Mouse (Mus musculus) stomach, embryonic 16.5 days (tissue): ENCODE data around the gene Tprkb. TPM values are rescaled to one million over a fixed set of nuclear protein-coding genes. Genes with fewer than 3 reads are reported as not detected.
"Not testable (repeated sequence)": the region's sequence is repeated elsewhere in the genome, so short reads cannot be mapped to it uniquely, and the experiment has no call there.

Source experiments
- ATAC-seq: fragments of 200-750 bp; cut with Nextera tagmentation; 2 replicates; pipeline ENCODE4 v1.8.0; 2017; ENCODE audit warnings: moderate number of reproducible peaks, moderate TSS enrichment; ENCODE audit not compliant: insufficient read depth, low FRiP score
- H3K27ac ChIP-seq: fragments of 300-500 bp; sonication (generic); 2 replicates; pipeline ENCODE4 v1.5.1; 2014; ENCODE audit warnings: low read length
- H3K27me3 ChIP-seq: fragments of 300-500 bp; sonication (generic); 2 replicates; pipeline ENCODE4 v1.6.1; 2014; ENCODE audit warnings: low read length, control low read depth, mixed read lengths; ENCODE audit not compliant: control insufficient read depth, insufficient read depth
- H3K36me3 ChIP-seq: fragments of 300-500 bp; sonication (generic); 2 replicates; pipeline ENCODE4 v1.6.1; 2014; ENCODE audit warnings: low read length; ENCODE audit not compliant: control insufficient read depth, insufficient read depth
- H3K4me1 ChIP-seq: fragments of 300-500 bp; sonication (generic); 2 replicates; pipeline ENCODE4 v1.6.1; 2014; ENCODE audit warnings: low read length, control low read depth, mixed read lengths; ENCODE audit not compliant: control insufficient read depth, insufficient read depth
- H3K4me2 ChIP-seq: fragments of 300-500 bp; sonication (generic); 2 replicates; pipeline ENCODE4 v1.6.1; 2014; ENCODE audit warnings: low read depth, low read length, mixed read lengths
- H3K4me3 ChIP-seq: fragments of 300-500 bp; sonication (generic); replicated peaks from 2 replicates; pipeline ENCODE4 v1.5.1; 2014; ENCODE audit warnings: mild to moderate bottlenecking, low read length
- H3K9ac ChIP-seq: fragments of 300-500 bp; sonication (generic); 2 replicates; pipeline ENCODE4 v1.6.1; 2014; ENCODE audit warnings: low read length
- H3K9me3 ChIP-seq: fragments of 300-500 bp; sonication (generic); replicated peaks from 2 replicates; pipeline ENCODE4 v1.6.1; 2016; ENCODE audit warnings: low read length, control low read depth; ENCODE audit not compliant: control insufficient read depth
- WGBS: fragments of 180-500 bp; shearing (Covaris S2); extraction: QIAGEN DNeasy Blood & Tissue Kit; methylation state at CpG from one replicate; pipeline ENCODE4 v1.1.7; 2014; 5-methylcytosine and 5-hydroxymethylcytosine counted together
- polyA plus RNA-seq: library from polyadenylated mRNA; unstranded; fragments of >200 nt; fragmentation: Nextera tagmentation; extraction: Ambion mirVana; gene quantifications from 2 replicates; pipeline ENCODE4 v1.2.1, GENCODE M21; 2015

The Tprkb gene
- polyA plus RNA-seq, 1 experiment from 2014 or later, result 30.8 TPM

- 90% methylated on average over 9 of the region's 9 CpGs for WGBS
- not testable (repeated sequence) for H3K9ac ChIP-seq, ATAC-seq, H3K36me3 ChIP-seq, H3K27ac ChIP-seq, H3K4me1 ChIP-seq, H3K4me2 ChIP-seq, H3K4me3 ChIP-seq, H3K27me3 ChIP-seq
- H3K9me3 ChIP-seq, result peaks cover 12% of the 10 kb centered on the region
These were observed 28.4 kb upstream of the Tprkb start for GRCm38 (mm10) chr6:85883246-85883645.

- Histone ChIP-seq H3K9ac (no peak overlapping the region), H3K27me3 (no peaks in the 10 kb centered on the region), H3K4me2 (no peak overlapping the region), H3K9me3 (peaks cover 12% of the 10 kb centered on the region), H3K36me3 (no peaks in the 10 kb centered on the region), H3K4me1 (no peaks in the 10 kb centered on the region), H3K27ac (no peak overlapping the region), H3K4me3 (no peak overlapping the region)
- no peak for ATAC-seq
- 97% methylated on average over 1 of the region's 1 CpGs for WGBS
These were observed 27.4 kb upstream of the Tprkb start for GRCm38 (mm10) chr6:85884311-85884710.

GRCm38 (mm10) chr6:85888961-85889360, 22.7 kb upstream of the Tprkb start:
- Histone ChIP-seq H3K4me3 (no peak overlapping the region), H3K27ac (no peak overlapping the region), H3K4me2 (no peak overlapping the region), H3K27me3 (no peaks in the 10 kb centered on the region), H3K4me1 (no peaks in the 10 kb centered on the region), H3K9me3 (peaks cover 1% of the 10 kb centered on the region), H3K36me3 (no peaks in the 10 kb centered on the region), H3K9ac (no peak overlapping the region)
- 84% methylated on average over 2 of the region's 2 CpGs for whole genome bisulfite sequencing
- ATAC-seq, result no peak

GRCm38 (mm10) chr6:85895061-85895648, 16.5 kb upstream of the Tprkb start:
- 74% methylated on average over 25 of the region's 25 CpGs for WGBS
- not testable (repeated sequence) for H3K27me3 ChIP-seq, H3K4me1 ChIP-seq, ATAC-seq, H3K9ac ChIP-seq, H3K36me3 ChIP-seq, H3K9me3 ChIP-seq, H3K27ac ChIP-seq, H3K4me2 ChIP-seq, H3K4me3 ChIP-seq

GRCm38 (mm10) chr6:85898596-85899475, 12.8 kb upstream of the Tprkb start:
- not testable (repeated sequence) for H3K27me3 ChIP-seq, H3K4me1 ChIP-seq, ATAC-seq, H3K9ac ChIP-seq, H3K4me2 ChIP-seq, H3K36me3 ChIP-seq, H3K4me3 ChIP-seq, H3K9me3 ChIP-seq, H3K27ac ChIP-seq
- 75% methylated on average over 6 of the region's 8 CpGs for WGBS

- H3K9me3 ChIP-seq, result no peaks in the 10 kb centered on the region
- no peak overlapping the region for H3K9ac ChIP-seq
- no peak for ATAC-seq
- H3K4me3 ChIP-seq, result no peak overlapping the region
- H3K36me3 ChIP-seq, result no peaks in the 10 kb centered on the region
- H3K27ac ChIP-seq, result no peak overlapping the region
- WGBS, result 82% methylated on average over 2 of the region's 2 CpGs
- H3K4me2 ChIP-seq, result no peak overlapping the region
- H3K27me3 ChIP-seq, result no peaks in the 10 kb centered on the region
- H3K4me1 ChIP-seq, result no peaks in the 10 kb centered on the region
These were observed 9.4 kb upstream of the Tprkb start for GRCm38 (mm10) chr6:85902303-85902702.

- Histone ChIP-seq H3K4me2 (peak within 1 kb of the TSS; percentile 19; the same call in 1 of the 2 replicates), H3K4me3 (peak within 1 kb of the TSS; percentile 36)
- not testable (repeated sequence) for H3K9ac ChIP-seq, H3K4me1 ChIP-seq, H3K9me3 ChIP-seq, H3K27ac ChIP-seq, H3K27me3 ChIP-seq, H3K36me3 ChIP-seq
- WGBS, result 10% methylated on average over 20 of the region's 20 CpGs
- ATAC-seq, result peak; percentile 62; the same call in 1 of the 2 replicates
These were observed 7.0 kb upstream of the Tprkb start, which contains the start of gene Nat8f4 for GRCm38 (mm10) chr6:85904642-85905061. Gene Nat8f4, minus strand, starts transcription at chr6:85904884.

GRCm38 (mm10) chr6:85906911-85907351, 4.7 kb upstream of the Tprkb start:
- H3K27me3 ChIP-seq, H3K4me3 ChIP-seq, H3K27ac ChIP-seq, H3K4me1 ChIP-seq, H3K9me3 ChIP-seq, H3K36me3 ChIP-seq, H3K9ac ChIP-seq, H3K4me2 ChIP-seq: not testable (repeated sequence)
- ATAC-seq, result peak; percentile 21; the same call in 1 of the 2 replicates
- 69% methylated on average over 2 of the region's 2 CpGs for WGBS

- ATAC-seq, result no peak
- WGBS, result 61% methylated on average over 3 of the region's 3 CpGs
These were observed 3.3 kb upstream of the Tprkb start for GRCm38 (mm10) chr6:85908341-85908740.

More at GRCm38 (mm10) chr6:85908341-85908740, 3.3 kb upstream of the Tprkb start:
- H3K4me2 ChIP-seq, result no peak overlapping the region
- no peaks in the 10 kb centered on the region for H3K4me1 ChIP-seq
- H3K9ac ChIP-seq, result no peak overlapping the region
- H3K27ac ChIP-seq, result no peak overlapping the region
- no peaks in the 10 kb centered on the region for H3K9me3 ChIP-seq
- no peak overlapping the region for H3K4me3 ChIP-seq
- H3K36me3 ChIP-seq, result no peaks in the 10 kb centered on the region
- H3K27me3 ChIP-seq, result no peaks in the 10 kb centered on the region
